Mouse (Mus musculus): ENCODE data around the gene 9030612E09Rik.

Gene 9030612E09Rik

GRCm38 (mm10) chr10:43174326-43175155, at the start of gene 9030612E09Rik, which contains the start of gene Sobp:
Gene 9030612E09Rik (plus strand): TSS chr10:43174704.
Gene Sobp (minus strand): TSS chr10:43174530.
- no peak for DNase-seq (ENCODE audit: low read depth)

GRCm38 (mm10) chr10:43128750-43129149, 45.8 kb upstream of the 9030612E09Rik start:
- no peak for DNase-seq (ENCODE audit: low read depth)

GRCm38 (mm10) chr10:43134027-43134426, 40.5 kb upstream of the 9030612E09Rik start:
- DNase-seq (ENCODE audit: low read depth): no peak

- no peak for DNase-seq (ENCODE audit: low read depth)
Measured at GRCm38 (mm10) chr10:43143173-43143572, 31.3 kb upstream of the 9030612E09Rik start.

- no peak for DNase-seq (ENCODE audit: low read depth)
Measured at GRCm38 (mm10) chr10:43148456-43148855, 26.0 kb upstream of the 9030612E09Rik start.

GRCm38 (mm10) chr10:43152643-43153042, 21.9 kb upstream of the 9030612E09Rik start:
- no peak for DNase-seq (ENCODE audit: low read depth)

GRCm38 (mm10) chr10:43155046-43155560, 19.4 kb upstream of the 9030612E09Rik start:
- peak; percentile 36 for DNase-seq (ENCODE audit: low read depth)

GRCm38 (mm10) chr10:43158917-43159316, 15.6 kb upstream of the 9030612E09Rik start:
- DNase-seq (ENCODE audit: low read depth): no peak

GRCm38 (mm10) chr10:43159333-43159732, 15.2 kb upstream of the 9030612E09Rik start:
- DNase-seq (ENCODE audit: low read depth): no peak

GRCm38 (mm10) chr10:43162318-43162717, 12.2 kb upstream of the 9030612E09Rik start:
- no peak for DNase-seq (ENCODE audit: low read depth)

- no peak for DNase-seq (ENCODE audit: low read depth)
Measured at GRCm38 (mm10) chr10:43164406-43164805, 10.1 kb upstream of the 9030612E09Rik start.

GRCm38 (mm10) chr10:43166146-43166545, 8.4 kb upstream of the 9030612E09Rik start:
- DNase-seq (ENCODE audit: low read depth): no peak

- no peak for DNase-seq (ENCODE audit: low read depth)
Measured at GRCm38 (mm10) chr10:43166817-43167216, 7.7 kb upstream of the 9030612E09Rik start.

- no peak for DNase-seq (ENCODE audit: low read depth)
Measured at GRCm38 (mm10) chr10:43168847-43169246, 5.7 kb upstream of the 9030612E09Rik start.

- DNase-seq (ENCODE audit: low read depth): no peak
Measured at GRCm38 (mm10) chr10:43171106-43171505, 3.4 kb upstream of the 9030612E09Rik start.

- DNase-seq (ENCODE audit: low read depth): no peak
Measured at GRCm38 (mm10) chr10:43172066-43172465, 2.4 kb upstream of the 9030612E09Rik start.

- no peak for DNase-seq (ENCODE audit: low read depth)
Measured at GRCm38 (mm10) chr10:43172554-43172953, 1.9 kb upstream of the 9030612E09Rik start.

GRCm38 (mm10) chr10:43173141-43173827, 1.2 kb upstream of the 9030612E09Rik start:
- peak; percentile 32 for DNase-seq (ENCODE audit: low read depth)

GRCm38 (mm10) chr10:43173828-43174325, 627 bp upstream of the 9030612E09Rik start:
- DNase-seq (ENCODE audit: low read depth): no peak

GRCm38 (mm10) chr10:43175156-43175601, 675 bp downstream of the 9030612E09Rik start:
- DNase-seq (ENCODE audit: low read depth): no peak

GRCm38 (mm10) chr10:43180313-43180912, 5.9 kb downstream of the 9030612E09Rik start:
- no peak for DNase-seq (ENCODE audit: low read depth)

- DNase-seq (ENCODE audit: low read depth): no peak
Measured at GRCm38 (mm10) chr10:43200206-43200605, 25.7 kb downstream of the 9030612E09Rik start.

Data from fibroblast of lung, adult 2 months (primary cell).